Mouse (Mus musculus) bone marrow macrophage, adult 2 months (primary cell): ENCODE measurements around the gene Zfp281.

Experiments used
- CTCF ChIP-seq: IDR thresholded peaks from 2 replicates; pipeline ENCODE4 v1.5.1; 2012; ENCODE audit warnings: low read depth, mild to moderate bottlenecking, low read length, moderate library complexity
- POLR2A ChIP-seq: IDR thresholded peaks from 2 replicates; pipeline ENCODE4 v1.6.1; 2012; ENCODE audit warnings: mild to moderate bottlenecking, low read depth, low read length, borderline replicate concordance

DNA sequence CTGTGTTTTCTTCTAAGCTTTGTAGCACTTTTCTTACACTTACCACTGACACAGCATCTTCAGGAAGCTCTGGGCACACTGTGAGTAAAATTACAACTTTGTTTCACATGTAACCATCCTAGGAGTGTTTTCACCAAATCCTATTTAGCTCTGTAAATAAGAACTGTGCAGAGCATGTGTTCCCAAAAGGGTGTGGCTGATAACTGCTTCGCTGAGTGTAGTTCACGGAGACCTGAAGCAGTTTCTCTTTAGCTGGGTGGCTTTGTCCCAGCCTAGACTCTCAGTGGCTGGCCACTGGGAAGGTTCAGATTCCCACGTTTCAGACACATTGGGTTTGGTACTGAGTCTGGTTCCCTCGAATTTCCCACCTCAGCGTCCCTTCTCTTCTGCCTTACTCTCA, 22.4 kb upstream of the Zfp281 start:
- TF ChIP-seq POLR2A = no peak
- TF ChIP-seq CTCF = no peak
